Mouse (Mus musculus): Measurements from ENCODE around the gene Kcp.

DNA sequence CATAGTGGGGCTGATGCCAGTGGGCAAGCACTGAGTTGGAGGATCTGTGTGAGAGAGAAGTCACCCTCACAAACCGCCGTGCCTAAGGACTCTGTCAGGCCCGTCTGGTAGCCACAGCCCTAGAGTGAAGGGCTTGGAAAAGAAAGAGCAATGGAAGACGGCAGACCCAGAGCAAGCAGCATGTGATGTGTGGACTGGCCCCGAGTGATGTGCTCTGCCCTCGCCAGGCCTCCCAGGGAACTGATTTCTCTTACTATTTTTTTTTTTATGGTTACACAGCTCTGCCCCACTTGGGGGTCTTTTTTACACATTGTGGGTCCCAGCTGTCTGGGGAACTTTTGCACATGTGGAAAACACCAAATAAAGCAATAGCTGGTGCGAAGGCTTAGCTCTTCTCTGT is 46.2 kb downstream of the Kcp start:
- TF ChIP-seq POLR2A (IDR thresholded peaks at IDR 0.05; ENCODE audit: low read depth, low read length) (no peak), MAX (IDR thresholded peaks at IDR 0.05; ENCODE audit: low read length) (no peak), CTCF (conservative IDR thresholded peaks at IDR 0.05 in 1 of 2, IDR thresholded peaks at IDR 0.05 in 1 of 2; ENCODE audit: low read depth in 2 of 2, low read length in 2 of 2) (0 out of 4 replicates have a peak, but pooled peaks of 1 of the 2 experiments have one; percentile 2), ETS1 (conservative IDR thresholded peaks at IDR 0.05; ENCODE audit: low read depth, low read length) (no peak), NRF1 (IDR thresholded peaks at IDR 0.05; ENCODE audit: low read depth, low read length) (no peak), HCFC1 (IDR thresholded peaks at IDR 0.05; ENCODE audit: low read depth, low read length) (no peak), ZNF384 (IDR thresholded peaks at IDR 0.05; ENCODE audit: low read depth, low read length) (0 out of 2 replicates have a peak, but pooled peaks have one; percentile 9), MXI1 (IDR thresholded peaks at IDR 0.05; ENCODE audit: low read depth, low read length) (no peak), USF1 (IDR thresholded peaks at IDR 0.05; ENCODE audit: low read depth, low read length) (no peak), UBTF (IDR thresholded peaks at IDR 0.05; ENCODE audit: low read depth, low read length) (no peak)

Data from CH12.LX (cell line).